Mouse (Mus musculus) macrophage (primary cell): ENCODE measurements around the gene Areg. TPM values are rescaled to one million over a fixed set of nuclear protein-coding genes. Genes with fewer than 3 reads are reported as not detected.

Experiments
- H3K27ac ChIP-seq: fragments of 350-480 bp; formaldehyde crosslinking; 2 replicates; pipeline ENCODE4 v1.9.0; 2021
- H3K36me3 ChIP-seq: fragments of 350-480 bp; formaldehyde crosslinking; 2 replicates; pipeline ENCODE4 v1.9.0; 2021; ENCODE audit errors: inconsistent target
- H3K4me3 ChIP-seq: fragments of 350-480 bp; formaldehyde crosslinking; 2 replicates; pipeline ENCODE4 v1.9.0; 2021; ENCODE audit errors: inconsistent target
- H3K79me2 ChIP-seq: fragments of 350-480 bp; formaldehyde crosslinking; 2 replicates; pipeline ENCODE4 v1.9.0; 2021; ENCODE audit errors: inconsistent target
- WGBS: methylation state at CpG from one replicate; pipeline ENCODE4 v1.1.7; 2026; ENCODE audit warnings: inconsistent platforms; ENCODE audit not compliant: missing documents; 5-methylcytosine and 5-hydroxymethylcytosine counted together
- polyA plus RNA-seq: library from polyadenylated mRNA; stranded (reverse); fragments of 250-400 nt; gene quantifications from 3 replicates; pipeline ENCODE4 v1.2.4, GENCODE M21; 2018; ENCODE audit warnings: inconsistent platforms
- total RNA-seq, 78 experiments: library from RNA; depleted of rRNA; stranded (reverse); fragments of 250-400 nt; gene quantifications; 1 replicate in 9 of 78; 2 replicates in 24 of 78; 3 replicates in 43 of 78; 4 replicates in 2 of 78; pipeline ENCODE4 v1.2.4; 2018; ENCODE audit warnings: inconsistent platforms in 56 of 78

Areg gene
- total RNA-seq (2018; cell fraction: chromatin; rRNA removed), result 1 to 10 TPM in 9 of 26 experiments, not detected in 17; 1.1 to 9.3 (median 5.1) TPM
- total RNA-seq (2018; cell fraction: cytosol; rRNA removed), result 10 to 100 TPM in 1 of 26 experiments, 1 to 10 TPM in 6, under 1 TPM in 7, not detected in 12; 0.11 to 13.7 (median 0.89) TPM
- 10 to 100 TPM in 1 of 26 experiments, 1 to 10 TPM in 6, under 1 TPM in 3, not detected in 16; 0.36 to 10.6 (median 3.2) TPM for total RNA-seq (2018; cell fraction: nucleus; rRNA removed)
- not detected in 3 replicates for polyA plus RNA-seq

- no peak within 1 kb of the TSS for H3K4me3 ChIP-seq
- no peaks in the 10 kb centered on the region for H3K79me2 ChIP-seq
- no peaks in the 10 kb centered on the region for H3K36me3 ChIP-seq
- WGBS, result 2% methylated on average over 42 of the region's 44 CpGs
- H3K27ac ChIP-seq, result no peak within 1 kb of the TSS
Measured at GRCm38 (mm10) chr5:91139446-91139873, at the start of gene Areg. Areg (plus strand) TSS chr5:91139599.

DNA sequence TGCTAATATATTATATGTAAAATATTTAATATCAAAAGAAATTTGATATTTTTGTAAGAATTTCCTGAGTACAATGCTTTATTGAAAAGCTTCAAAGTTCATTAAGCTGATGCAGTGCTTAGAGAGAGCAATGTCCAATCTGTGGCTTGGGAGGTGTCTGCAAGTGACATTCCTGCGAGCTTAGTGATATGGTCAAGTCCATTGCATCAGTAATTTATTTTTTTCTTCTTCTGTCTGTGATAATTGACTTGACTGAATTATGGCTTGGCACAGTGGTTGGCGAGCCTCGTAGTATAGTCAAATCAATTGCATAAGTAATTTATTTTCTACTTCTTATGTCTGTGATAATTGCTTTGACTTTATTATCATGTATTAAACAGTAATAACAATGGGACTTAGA lies 49.1 kb upstream of the Areg start:
- no peaks in the 10 kb centered on the region for H3K79me2 ChIP-seq
- no peaks in the 10 kb centered on the region for H3K36me3 ChIP-seq
- H3K27ac ChIP-seq, result no peak overlapping the region
- 89% methylated on average over 3 of the region's 3 CpGs for WGBS
- H3K4me3 ChIP-seq, result no peak overlapping the region

DNA sequence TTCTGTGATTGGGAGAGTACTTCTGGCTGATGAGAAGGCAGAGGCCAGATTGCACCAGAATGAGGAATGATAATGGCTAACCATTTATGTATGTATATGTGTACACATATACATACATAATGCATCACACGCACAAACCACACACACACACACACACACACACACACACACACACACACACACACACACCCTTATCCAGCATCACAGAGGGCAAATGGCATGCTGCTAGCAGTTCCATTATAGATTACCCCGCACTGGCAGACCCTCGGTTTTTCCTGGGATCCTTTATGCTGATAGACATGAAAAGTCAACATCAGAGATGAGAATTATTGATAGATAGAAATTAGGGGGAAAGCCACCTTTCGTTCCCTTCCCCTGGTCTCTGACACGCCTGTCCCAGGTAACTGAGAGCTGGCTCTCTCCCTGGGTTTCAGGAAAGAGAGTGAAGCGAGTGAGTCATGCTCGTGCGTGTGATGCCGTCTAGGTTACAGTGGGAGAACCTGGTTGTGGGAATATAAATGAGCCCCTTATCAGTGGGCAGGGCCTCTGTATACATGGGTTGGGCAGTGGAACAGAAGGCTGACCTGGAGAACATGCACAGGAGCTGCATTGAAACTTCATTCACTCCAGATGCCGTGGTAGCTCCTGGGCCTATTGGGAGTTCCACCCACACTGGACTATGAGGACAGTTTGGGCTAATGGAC lies 41.3 kb upstream of the Areg start:
- 90% methylated on average over 10 of the region's 10 CpGs for WGBS

DNA sequence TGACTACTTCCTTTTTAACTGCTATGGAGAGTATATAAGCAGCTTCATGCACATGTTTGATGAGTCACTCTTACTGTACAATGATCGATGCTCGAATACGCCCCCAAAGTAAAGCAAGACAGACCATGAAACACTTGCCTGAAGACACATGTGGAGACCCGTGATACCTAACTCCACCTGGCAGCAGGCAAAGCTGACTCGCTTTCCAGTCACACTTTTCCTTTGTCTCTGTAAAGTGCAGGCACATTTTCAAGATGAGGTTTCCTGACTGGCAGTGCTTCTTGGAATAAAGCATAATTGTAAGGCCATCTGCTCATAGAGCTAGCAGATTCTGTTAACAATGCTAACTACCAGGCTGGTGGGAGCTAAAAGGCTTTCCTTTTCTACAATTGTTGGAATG lies 37.7 kb upstream of the Areg start:
- WGBS, result 92% methylated on average over 5 of the region's 5 CpGs

More for the DNA sequence above, 41.3 kb upstream of the Areg start:
- Histone ChIP-seq H3K36me3 (no peaks in the 10 kb centered on the region), H3K79me2 (no peaks in the 10 kb centered on the region), H3K27ac (no peak overlapping the region), H3K4me3 (no peak overlapping the region)

DNA sequence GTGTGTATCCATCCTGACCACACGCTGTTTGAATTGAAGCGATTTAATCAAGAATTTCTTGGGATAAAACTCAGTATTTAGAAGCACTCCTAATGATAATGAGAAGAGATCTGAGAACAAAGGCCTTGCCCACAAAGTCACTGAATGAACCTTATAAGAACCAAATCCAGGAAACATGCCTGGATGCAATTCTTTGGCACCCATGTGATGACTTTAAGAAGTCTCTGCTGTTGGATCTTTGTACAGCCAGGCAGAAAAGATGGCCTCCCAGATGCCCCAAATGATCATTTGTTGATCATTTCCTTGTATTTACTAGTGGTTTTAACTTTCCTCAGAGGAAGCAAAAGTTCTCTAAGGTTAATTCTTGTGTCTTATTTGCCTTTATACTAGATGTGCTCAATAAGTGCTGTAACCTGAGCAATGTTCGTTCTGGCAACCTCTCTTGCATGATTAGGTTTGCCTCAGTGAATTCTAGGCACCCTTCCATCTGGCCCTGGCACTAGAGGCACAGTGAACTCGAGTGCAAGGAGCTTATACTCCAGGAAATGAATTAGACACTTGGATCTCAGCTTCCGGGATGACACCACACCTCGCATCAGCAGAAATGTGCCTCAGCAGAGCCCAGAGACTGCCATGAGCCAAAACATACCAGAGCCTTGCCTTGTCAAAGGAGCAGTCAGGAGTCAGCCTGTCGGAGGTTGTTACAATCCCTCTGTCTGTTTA lies 35.3 kb upstream of the Areg start:
- Histone ChIP-seq H3K27ac (no peak overlapping the region), H3K36me3 (no peaks in the 10 kb centered on the region), H3K79me2 (no peaks in the 10 kb centered on the region), H3K4me3 (no peak overlapping the region)
- WGBS, result 87% methylated on average over 7 of the region's 7 CpGs

More for the DNA sequence above, 37.7 kb upstream of the Areg start:
- Histone ChIP-seq H3K36me3 (no peaks in the 10 kb centered on the region), H3K27ac (no peak overlapping the region), H3K4me3 (no peak overlapping the region), H3K79me2 (no peaks in the 10 kb centered on the region)

- H3K4me3 ChIP-seq, result no peak overlapping the region
- no peaks in the 10 kb centered on the region for H3K79me2 ChIP-seq
- no peaks in the 10 kb centered on the region for H3K36me3 ChIP-seq
- WGBS, result 88% methylated on average over 5 of the region's 5 CpGs
- no peak overlapping the region for H3K27ac ChIP-seq
Measured at GRCm38 (mm10) chr5:91106248-91106647, 33.2 kb upstream of the Areg start.

DNA sequence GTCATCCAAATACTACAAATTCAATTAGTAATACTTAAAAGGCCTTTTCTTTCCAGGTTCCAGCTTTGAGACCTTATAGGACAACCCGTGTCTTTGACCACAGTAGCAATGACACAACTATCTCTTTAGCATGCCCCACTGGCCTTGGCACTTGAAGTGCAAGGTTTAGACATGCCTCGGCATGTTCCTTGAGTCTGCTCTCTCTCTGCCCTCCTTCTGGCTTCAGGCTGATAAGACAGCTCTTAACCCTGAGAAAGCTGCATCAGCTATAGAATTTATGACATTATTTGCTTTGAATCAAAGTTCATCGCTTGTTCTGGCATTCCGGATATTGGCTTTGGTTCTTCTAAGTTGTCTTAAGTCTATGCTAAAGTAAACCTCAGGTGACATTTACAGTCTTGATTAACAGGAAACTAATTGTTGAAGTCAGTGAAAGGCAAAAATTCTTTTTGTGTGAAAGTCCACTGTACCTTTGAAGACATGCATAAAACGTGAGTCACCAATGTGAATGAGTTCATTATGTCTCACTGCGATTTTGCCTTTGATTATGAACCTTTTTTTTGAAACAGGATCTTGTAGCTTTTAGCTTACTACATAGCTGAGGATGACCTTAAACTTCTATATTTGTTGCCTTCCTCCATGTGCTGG lies 29.3 kb upstream of the Areg start:
- WGBS, result 96% methylated on average over 6 of the region's 6 CpGs
- no peaks in the 10 kb centered on the region for H3K36me3 ChIP-seq
- no peak overlapping the region for H3K27ac ChIP-seq

DNA sequence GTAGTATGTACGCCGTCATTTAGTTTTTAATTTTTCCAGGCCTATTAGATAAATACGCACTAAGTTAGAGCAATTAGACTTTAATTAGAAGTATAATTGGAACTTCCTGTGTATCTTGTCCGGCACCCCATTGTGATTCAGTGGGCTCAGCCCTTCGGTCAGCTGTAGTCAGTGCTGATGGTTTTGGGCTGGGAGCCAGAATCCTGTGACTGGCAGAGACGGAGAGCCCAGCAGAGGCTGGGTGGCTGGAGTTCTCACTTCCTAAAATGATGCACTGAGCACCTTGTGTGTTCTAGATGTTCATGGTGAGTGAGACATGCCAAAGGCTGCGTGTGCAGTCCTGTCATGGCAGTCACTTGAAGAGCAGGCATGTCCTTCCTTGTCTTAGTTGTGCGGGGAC lies 28.4 kb upstream of the Areg start:
- Histone ChIP-seq H3K79me2 (no peaks in the 10 kb centered on the region), H3K27ac (no peak overlapping the region), H3K36me3 (no peaks in the 10 kb centered on the region), H3K4me3 (no peak overlapping the region)
- 70% methylated on average over 8 of the region's 8 CpGs for WGBS

More for the DNA sequence above, 29.3 kb upstream of the Areg start:
- Histone ChIP-seq H3K79me2 (no peaks in the 10 kb centered on the region), H3K4me3 (no peak overlapping the region)

- Histone ChIP-seq H3K36me3 (no peaks in the 10 kb centered on the region), H3K4me3 (no peak overlapping the region), H3K27ac (no peak overlapping the region), H3K79me2 (no peaks in the 10 kb centered on the region)
- WGBS, result 11% methylated on average over 2 of the region's 2 CpGs
Measured at GRCm38 (mm10) chr5:91113967-91114366, 25.4 kb upstream of the Areg start.

DNA sequence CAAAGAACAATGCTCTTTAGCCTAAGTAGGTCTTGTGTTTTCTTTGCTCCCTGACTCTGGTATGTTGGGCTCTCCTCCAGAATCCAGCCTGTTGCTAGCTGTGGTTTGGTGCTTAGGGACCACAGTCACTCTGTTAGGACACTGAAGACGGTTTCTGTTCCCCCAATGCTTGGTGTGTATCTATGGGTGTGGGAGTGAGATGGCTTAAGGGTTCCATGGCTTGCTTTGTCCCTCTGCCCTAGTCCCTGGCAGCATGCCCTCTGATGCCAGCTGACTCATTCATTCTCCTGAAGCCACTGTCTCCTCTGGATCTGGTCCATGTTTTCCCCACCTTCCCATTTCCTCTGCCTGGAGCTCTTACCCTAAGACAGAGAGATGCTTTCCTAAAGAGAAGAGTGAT lies 24.8 kb upstream of the Areg start:
- no peaks in the 10 kb centered on the region for H3K79me2 ChIP-seq
- 50% methylated on average over 1 of the region's 1 CpGs for WGBS
- no peak overlapping the region for H3K27ac ChIP-seq
- H3K36me3 ChIP-seq, result no peaks in the 10 kb centered on the region
- no peak overlapping the region for H3K4me3 ChIP-seq

DNA sequence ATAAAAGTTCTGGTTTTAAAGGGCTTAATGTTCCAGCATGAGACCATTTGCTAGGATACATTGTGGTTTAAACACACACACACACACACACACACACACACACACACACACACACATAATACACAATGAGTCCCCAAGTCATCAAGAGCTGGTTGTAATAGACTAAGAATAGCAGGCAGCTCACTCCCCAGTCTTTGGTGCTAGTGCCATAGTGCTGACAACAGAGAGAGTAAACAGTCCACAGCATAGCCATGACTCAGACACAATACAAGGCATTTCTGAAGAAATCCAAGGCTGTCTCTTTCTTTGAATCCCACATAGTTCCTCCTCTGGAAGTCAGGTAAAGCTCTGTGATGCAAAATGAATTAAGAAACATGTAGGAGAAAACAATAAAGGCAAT lies 20.8 kb upstream of the Areg start:
- no peak overlapping the region for H3K4me3 ChIP-seq
- no peaks in the 10 kb centered on the region for H3K36me3 ChIP-seq
- no peak overlapping the region for H3K27ac ChIP-seq
- no peaks in the 10 kb centered on the region for H3K79me2 ChIP-seq

DNA sequence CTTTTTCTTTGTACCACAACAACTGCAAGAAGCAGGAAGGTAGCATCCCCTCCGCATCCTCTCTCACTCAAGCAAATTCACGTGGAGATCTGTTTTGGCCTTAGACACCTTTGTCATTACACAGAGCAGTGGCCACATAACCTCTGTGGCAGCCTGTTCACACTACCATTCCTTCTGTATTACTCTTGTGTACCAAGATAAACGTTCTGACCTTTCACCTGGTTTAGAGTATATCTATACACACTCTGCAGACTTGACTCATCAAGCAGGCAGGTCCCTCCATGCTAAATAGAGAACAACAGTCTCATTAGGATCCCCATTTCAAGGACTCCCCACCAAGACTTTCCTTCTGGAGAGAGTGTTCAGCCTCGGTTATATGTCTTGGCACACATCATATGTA lies 16.0 kb upstream of the Areg start:
- H3K36me3 ChIP-seq, result no peaks in the 10 kb centered on the region
- no peaks in the 10 kb centered on the region for H3K79me2 ChIP-seq
- no peak overlapping the region for H3K4me3 ChIP-seq
- WGBS, result 78% methylated on average over 4 of the region's 4 CpGs
- H3K27ac ChIP-seq, result no peak overlapping the region

DNA sequence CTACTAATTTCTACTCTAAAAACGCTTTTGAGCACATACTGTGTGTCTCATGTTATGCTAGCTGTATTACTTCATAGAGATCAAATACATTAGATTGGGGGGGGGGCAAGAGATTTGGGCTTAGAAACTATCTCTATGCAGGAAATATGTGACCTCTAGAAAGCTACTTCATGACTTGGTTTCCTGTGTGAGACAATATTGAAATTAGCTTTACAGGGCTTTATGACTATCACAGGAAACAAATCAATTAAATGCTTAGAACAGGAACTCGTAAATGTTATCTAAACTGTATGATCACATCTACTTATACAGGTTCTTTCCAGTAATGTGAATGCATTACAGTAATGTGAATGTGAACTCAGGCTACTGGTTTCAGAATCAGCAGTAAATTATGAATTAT lies 15.3 kb upstream of the Areg start:
- 86% methylated on average over 2 of the region's 2 CpGs for WGBS
- Histone ChIP-seq H3K36me3 (no peaks in the 10 kb centered on the region), H3K27ac (no peak overlapping the region), H3K79me2 (no peaks in the 10 kb centered on the region), H3K4me3 (no peak overlapping the region)

- 77% methylated on average over 1 of the region's 1 CpGs for WGBS
- Histone ChIP-seq H3K27ac (no peak overlapping the region), H3K4me3 (no peak overlapping the region), H3K36me3 (no peaks in the 10 kb centered on the region), H3K79me2 (no peaks in the 10 kb centered on the region)
Measured at GRCm38 (mm10) chr5:91126623-91127022, 12.8 kb upstream of the Areg start.

DNA sequence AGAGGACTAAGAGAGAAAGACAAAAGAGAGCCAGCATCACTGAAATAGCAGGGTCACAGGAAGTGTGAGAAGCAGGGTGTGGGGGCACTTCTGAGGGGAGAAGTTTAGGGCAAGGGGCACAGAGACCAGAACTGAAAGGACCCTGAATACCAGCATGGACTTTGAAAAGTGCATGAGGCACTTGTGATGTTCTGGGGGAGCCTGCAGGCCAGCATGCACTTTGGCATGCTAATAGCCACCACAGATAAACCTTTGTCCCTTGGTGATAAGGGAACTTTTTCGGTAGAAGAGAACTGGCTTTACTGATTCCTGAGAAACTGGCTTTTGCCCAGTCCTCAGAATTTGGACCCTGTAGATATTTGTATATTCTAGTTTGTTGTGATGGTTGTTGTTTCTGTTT lies 4.4 kb upstream of the Areg start:
- Histone ChIP-seq H3K27ac (no peak overlapping the region), H3K4me3 (no peak overlapping the region), H3K79me2 (no peaks in the 10 kb centered on the region), H3K36me3 (no peaks in the 10 kb centered on the region)
- WGBS, result 56% methylated on average over 1 of the region's 1 CpGs
